Mouse (Mus musculus) testis, adult 2 months (tissue): ENCODE measurements around the gene Smap1. TPM values are rescaled to one million over a fixed set of nuclear protein-coding genes. Genes with fewer than 3 reads are reported as not detected.

Source experiments
- H3K27ac ChIP-seq: fragments of 200-500 bp; 2 replicates; pipeline ENCODE4 v1.5.1; 2012; ENCODE audit warnings: low read depth, low read length; ENCODE audit not compliant: control insufficient read depth, insufficient read depth
- H3K27me3 ChIP-seq: fragments of 200-500 bp; 2 replicates; pipeline ENCODE4 v1.6.1; 2012; ENCODE audit warnings: mild to moderate bottlenecking, low read length, moderate library complexity; ENCODE audit not compliant: control insufficient read depth, insufficient read depth
- H3K36me3 ChIP-seq: fragments of 200-500 bp; 2 replicates; pipeline ENCODE4 v1.6.1; 2012; ENCODE audit warnings: mild to moderate bottlenecking, low read length; ENCODE audit not compliant: control insufficient read depth, insufficient read depth
- H3K4me1 ChIP-seq: fragments of 200-500 bp; 2 replicates; pipeline ENCODE4 v1.6.1; 2012; ENCODE audit warnings: low read length; ENCODE audit not compliant: control insufficient read depth, insufficient read depth
- H3K4me3 ChIP-seq: fragments of 200-500 bp; 2 replicates; pipeline ENCODE4 v1.5.1; 2012; ENCODE audit warnings: low read depth, mild to moderate bottlenecking, low read length, moderate library complexity, mixed read lengths; ENCODE audit not compliant: control insufficient read depth
- CTCF ChIP-seq: fragments of 200-500 bp; IDR thresholded peaks from 2 replicates; pipeline ENCODE4 v1.5.1; 2012; ENCODE audit warnings: low read depth, mild to moderate bottlenecking, inconsistent platforms, low read length, moderate library complexity; ENCODE audit not compliant: control insufficient read depth, insufficient read depth, insufficient replicate concordance
- POLR2A ChIP-seq: fragments of 200-500 bp; IDR thresholded peaks from 2 replicates; pipeline ENCODE4 v1.6.1; 2012; ENCODE audit warnings: low read depth, mild to moderate bottlenecking, inconsistent platforms, low read length, moderate library complexity; ENCODE audit not compliant: control insufficient read depth
- polyA plus RNA-seq: library from polyadenylated mRNA; depleted of rRNA; stranded (reverse); fragments of >200 nt; gene quantifications from 2 replicates; pipeline ENCODE4 v1.2.3, GENCODE M21; 2012

Gene Smap1
- polyA plus RNA-seq, 1 experiment: 335 TPM

DNA sequence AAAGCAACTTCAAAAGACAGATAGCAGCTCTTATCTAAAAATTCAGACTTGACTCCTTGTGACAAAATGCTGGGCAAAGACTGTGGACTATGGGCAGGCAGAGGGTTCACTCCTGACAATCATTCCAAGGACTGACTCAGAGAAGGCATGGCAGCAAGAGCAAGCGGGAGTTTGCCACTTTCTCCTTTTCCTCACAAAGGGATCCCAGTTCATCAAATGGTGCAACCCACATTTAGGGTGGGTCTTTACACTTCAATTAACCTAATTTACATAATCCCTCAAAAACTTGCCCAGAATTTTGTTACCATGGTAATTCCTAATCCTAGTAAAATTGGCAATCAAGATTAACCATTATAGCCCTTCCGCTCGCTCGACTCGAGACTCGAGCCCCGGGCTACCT lies 37.2 kb downstream of the Smap1 start:
- TF ChIP-seq POLR2A (no peak), CTCF (no peak)
- H3K36me3 ChIP-seq: no peaks in the 10 kb centered on the region
- no peak overlapping the region for H3K27ac ChIP-seq
- H3K4me3 ChIP-seq: no peak overlapping the region
- H3K27me3 ChIP-seq: no peaks in the 10 kb centered on the region
- H3K4me1 ChIP-seq: no peaks in the 10 kb centered on the region

- H3K4me1 ChIP-seq: no peaks in the 10 kb centered on the region
- H3K27ac ChIP-seq: no peak overlapping the region
- no peak for TF ChIP-seq CTCF
- no peak for TF ChIP-seq POLR2A
- no peaks in the 10 kb centered on the region for H3K36me3 ChIP-seq
- H3K27me3 ChIP-seq: no peaks in the 10 kb centered on the region
- no peak overlapping the region for H3K4me3 ChIP-seq
Measured at GRCm38 (mm10) chr1:23884087-23884668, 37.9 kb downstream of the Smap1 start.

- no peak overlapping the region for H3K4me3 ChIP-seq
- H3K4me1 ChIP-seq: no peaks in the 10 kb centered on the region
- TF ChIP-seq POLR2A: no peak
- TF ChIP-seq CTCF: no peak
- no peaks in the 10 kb centered on the region for H3K36me3 ChIP-seq
- no peaks in the 10 kb centered on the region for H3K27me3 ChIP-seq
- no peak overlapping the region for H3K27ac ChIP-seq
Measured at GRCm38 (mm10) chr1:23882681-23883080, 39.4 kb downstream of the Smap1 start.

- Histone ChIP-seq H3K4me3 (no peak overlapping the region), H3K27me3 (no peaks in the 10 kb centered on the region)
Measured at GRCm38 (mm10) chr1:23872194-23872593, 49.9 kb downstream of the Smap1 start.

DNA sequence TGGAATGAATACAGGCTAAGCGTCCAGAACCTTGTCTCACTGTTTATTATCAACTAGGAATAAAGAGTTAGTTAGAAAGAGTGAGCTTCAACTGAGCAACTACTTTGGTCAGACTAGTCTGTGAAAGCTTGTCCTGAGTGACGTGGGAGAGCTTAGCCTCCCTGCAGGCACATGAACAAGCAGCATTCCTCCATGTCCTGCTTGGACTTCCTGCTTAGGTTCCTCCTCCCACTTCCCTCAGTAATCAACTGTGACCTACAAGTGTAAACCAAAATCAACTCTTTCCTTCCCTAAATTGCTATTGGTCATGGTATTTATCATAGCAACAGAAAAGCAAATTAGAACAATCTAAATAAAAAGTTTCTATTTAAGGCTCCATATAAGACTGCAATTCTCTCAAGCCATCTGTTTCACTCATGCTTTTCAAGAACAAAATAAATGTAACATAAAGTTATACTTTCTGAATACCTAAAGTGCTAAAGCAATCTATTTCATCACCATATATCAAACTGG lies 54.7 kb downstream of the Smap1 start:
- Histone ChIP-seq H3K4me3 (no peak overlapping the region), H3K4me1 (no peaks in the 10 kb centered on the region), H3K36me3 (no peaks in the 10 kb centered on the region), H3K27ac (no peak overlapping the region), H3K27me3 (no peaks in the 10 kb centered on the region)
- no peak for TF ChIP-seq CTCF
- no peak for TF ChIP-seq POLR2A

More at GRCm38 (mm10) chr1:23872194-23872593, 49.9 kb downstream of the Smap1 start:
- Histone ChIP-seq H3K4me1 (no peaks in the 10 kb centered on the region), H3K36me3 (no peaks in the 10 kb centered on the region), H3K27ac (no peak overlapping the region)
- no peak for TF ChIP-seq CTCF
- TF ChIP-seq POLR2A: no peak

- Histone ChIP-seq H3K4me1 (no peaks in the 10 kb centered on the region), H3K36me3 (no peaks in the 10 kb centered on the region), H3K27ac (no peak overlapping the region), H3K4me3 (no peak overlapping the region), H3K27me3 (no peaks in the 10 kb centered on the region)
- TF ChIP-seq CTCF (no peak), POLR2A (no peak)
Measured at GRCm38 (mm10) chr1:23865566-23865965, 56.6 kb downstream of the Smap1 start.

GRCm38 (mm10) chr1:23860944-23861343 lies 61.2 kb downstream of the Smap1 start:
- no peaks in the 10 kb centered on the region for H3K4me1 ChIP-seq
- no peaks in the 10 kb centered on the region; the same call in 1 of the 2 replicates for H3K36me3 ChIP-seq
- no peak overlapping the region for H3K4me3 ChIP-seq
- H3K27me3 ChIP-seq: no peaks in the 10 kb centered on the region
- no peak for TF ChIP-seq CTCF
- TF ChIP-seq POLR2A: no peak
- no peak overlapping the region for H3K27ac ChIP-seq
